Mouse (Mus musculus) frontal cortex, postnatal 25 days (tissue): ENCODE measurements around the gene Krt8.

ENCODE experiments used
- DNase-seq, 2 experiments: peaks; one replicate each; pipeline ENCODE4 v3.0.0; 2022; ENCODE audit warnings: low spot score in 2 of 2

Krt8 gene

DNA sequence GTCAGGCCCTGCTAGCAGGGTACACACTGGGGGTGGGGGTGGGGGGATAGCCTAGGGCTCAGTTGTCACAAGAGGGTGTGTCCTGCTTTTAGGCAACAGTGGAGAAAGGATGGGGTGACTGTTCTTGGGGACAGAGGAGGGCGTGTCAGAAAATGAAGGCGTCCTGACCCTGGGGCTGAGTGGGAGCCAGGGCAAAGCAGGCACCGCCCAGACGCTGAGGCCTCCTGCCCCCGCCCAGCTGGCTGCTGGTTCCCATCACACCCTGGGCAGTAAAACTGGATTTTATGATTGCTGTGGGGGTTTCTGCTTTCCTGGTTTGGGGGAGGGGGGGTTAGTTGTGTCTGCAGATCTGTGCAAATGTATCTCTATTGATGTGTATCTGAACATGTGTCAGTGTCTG lies 28.3 kb downstream of the Krt8 start:
- no peak for DNase-seq

DNA sequence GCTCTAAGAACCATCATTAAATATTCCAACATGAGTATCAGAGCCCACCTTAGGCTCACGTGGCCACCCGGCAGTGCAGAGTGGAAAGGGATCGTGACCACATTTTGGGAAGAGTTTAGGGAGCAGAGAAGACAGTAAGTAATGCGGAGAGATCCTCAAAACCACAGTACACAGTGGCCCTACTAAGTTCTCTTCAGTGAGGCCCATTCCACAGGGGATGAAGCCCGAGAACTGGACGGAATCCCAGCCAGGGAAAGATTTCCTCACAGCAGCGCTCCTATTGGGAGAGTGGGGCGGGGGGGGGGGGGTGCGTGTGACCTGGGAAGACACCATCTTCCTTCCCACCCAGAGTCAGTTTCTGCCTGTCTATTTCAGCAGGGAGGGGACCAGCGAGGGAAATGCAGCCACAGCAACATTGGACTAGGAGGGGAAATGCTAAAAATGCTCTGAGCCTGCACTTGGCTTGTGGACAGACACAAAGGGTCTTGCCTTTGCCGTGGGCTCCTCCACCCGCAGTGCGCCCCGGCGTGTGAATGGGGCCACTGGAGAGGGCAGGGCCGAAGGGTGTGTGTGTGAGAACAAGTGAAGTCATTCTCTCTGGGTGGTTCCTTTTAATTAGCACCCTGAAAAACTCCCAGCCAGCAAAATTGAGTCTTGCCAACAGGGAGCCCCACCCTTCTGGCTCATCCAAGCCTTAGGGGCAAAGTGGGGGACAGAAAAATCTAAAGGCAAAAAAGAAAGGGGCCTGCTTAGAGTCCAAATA lies 30.0 kb downstream of the Krt8 start:
- DNase-seq: no peak

DNA sequence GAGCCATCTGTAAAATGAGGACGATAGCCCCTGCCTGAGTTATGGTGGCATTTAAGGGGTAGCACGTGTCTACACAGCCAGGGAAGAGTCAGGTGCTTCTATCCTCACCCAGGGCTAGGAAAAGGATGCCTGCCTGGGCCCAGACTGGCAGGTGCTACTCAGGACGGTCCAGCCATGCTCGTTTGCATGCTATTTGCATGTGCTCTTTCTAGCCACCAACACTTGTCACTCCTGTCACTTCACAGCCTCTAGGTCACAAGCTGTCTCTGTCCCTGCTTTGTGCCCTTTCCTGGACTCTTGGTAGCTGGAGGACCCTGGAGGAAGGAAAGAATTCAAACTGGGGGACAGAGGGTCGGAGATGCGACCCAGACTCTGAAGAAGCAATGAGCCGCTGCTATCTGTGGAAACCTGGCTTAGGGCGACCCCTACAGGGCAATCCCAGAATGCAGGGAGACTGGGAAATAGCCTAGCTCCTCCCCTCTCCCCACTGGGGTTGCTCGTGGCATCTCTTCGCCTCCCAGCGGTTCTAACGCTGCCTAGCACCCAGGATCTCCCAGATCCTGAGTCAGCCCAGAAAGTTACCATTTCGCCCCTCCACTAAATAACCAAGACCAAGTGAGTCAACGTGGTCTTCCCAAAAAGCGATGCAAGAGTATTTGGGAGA lies 30.7 kb downstream of the Krt8 start:
- peak; percentile 99 to 100 for DNase-seq

DNA sequence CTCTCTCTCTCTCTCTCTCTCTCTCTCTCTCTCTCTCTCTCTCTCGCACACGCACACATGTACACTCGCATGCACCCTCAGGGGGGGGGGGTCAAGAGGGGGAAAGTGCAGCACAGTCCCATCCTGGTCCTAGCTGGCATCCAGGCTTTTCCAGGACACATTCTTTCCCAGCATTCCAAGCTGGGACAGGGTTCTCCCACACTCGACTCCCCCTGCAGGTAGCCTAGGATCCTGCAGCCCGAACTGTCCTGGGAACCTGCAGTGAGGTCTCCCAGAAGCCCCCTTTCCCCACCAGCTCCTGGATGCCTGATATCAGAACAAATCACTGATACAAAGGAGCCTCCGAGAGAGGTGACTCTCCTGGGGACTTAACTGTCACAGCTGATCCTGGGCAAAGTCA lies 33.7 kb downstream of the Krt8 start:
- DNase-seq: peak in 1 of 2 experiments; percentile 36

DNA sequence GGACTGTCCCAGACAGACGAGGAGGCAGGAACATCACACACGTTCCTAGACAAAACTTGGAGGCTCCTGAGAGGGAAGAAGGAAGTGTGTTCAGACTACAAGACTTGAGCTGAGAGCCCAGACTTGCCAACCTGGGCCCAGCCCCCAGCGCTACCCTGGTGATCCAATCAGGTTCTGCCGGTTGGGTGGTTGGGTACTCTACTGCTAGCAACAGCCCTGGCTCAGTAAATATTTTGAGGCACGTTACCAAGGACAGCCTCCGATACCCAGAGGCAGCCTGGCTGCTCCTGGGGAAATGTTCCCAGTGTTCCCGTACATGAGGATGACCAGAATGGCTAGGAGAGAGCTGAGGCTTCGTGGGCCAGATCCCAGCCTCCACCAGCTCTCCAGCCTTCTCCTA lies 37.5 kb downstream of the Krt8 start:
- DNase-seq: no peak

DNA sequence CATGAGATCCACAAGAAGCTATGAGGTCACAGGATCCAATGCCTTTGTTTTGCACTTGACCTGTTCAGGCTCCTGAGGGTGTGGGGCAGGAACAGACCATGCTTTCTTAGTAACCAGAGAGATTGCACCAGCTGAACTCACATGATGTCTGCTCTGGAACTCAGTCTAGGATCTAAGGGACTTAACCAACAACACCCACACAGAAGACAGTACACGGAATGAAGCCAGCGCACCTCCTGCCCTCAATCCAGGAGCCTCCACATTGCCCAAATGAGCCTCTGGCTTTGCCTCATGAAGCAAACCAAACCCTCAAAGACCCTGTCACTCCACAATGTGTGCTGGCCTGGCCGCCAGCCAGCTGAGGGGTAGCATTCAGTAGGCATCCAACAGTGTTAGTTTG lies 45.4 kb downstream of the Krt8 start:
- no peak for DNase-seq

DNA sequence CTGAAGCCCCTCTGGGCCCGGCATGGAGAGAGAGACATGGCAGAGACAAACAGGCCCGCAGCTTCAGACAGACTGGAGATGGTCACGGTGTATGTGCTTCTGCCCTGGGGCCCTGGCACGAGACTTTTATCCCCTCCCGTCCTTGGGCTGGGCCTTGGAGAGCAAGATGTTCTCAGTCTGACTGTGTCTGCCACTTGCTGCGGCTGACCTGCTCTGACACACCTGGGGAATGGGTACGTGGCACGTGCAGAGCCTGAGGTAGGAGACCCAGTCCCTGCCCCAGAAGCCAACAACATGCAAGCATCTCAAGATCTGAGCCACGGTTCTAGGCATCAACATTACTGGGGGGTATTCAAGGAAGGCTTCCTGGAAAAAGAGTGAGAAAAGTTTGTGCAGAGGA lies 50.1 kb downstream of the Krt8 start, which contains the start of gene Krt78:
Gene Krt78, minus strand, starts transcription at position 101 of the 400 bp plus-strand sequence.
- no peak for DNase-seq

DNA sequence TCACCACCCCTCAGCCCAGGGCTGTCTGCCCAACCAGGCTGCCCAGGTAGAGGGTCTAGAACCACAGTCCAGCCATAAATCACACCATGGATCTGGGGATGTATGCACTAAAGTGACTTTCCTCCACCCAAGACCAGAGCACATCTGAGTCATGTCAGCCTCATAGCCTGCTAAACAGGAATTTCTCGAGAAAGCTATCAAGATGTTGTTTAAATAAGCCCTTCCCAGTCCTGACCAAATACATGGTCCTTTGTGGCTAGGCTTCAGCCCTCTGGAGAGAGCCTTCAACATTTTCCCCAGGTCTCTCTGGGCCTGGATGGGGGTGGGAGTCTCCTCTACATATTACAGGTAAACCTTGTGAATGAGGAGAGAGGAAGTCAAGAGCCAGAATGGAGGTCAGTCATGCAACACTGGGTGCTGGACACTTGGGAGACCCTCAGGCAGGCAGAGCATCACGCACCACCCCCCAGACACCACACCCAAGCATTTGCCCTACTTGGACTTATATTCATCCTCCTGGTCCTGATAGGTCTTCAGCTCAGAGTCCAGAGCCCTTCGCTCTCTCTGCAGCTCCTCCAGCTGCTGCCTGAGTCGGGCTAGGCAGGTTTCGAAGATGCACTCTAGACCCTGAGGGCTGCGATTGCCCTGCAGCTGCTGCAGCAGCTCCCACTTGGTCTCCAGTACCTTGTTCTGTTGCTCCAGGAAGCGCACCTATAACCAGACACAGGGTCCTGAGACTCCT lies 51.4 kb downstream of the Krt8 start:
- no peak for DNase-seq
